Mouse (Mus musculus) heart, postnatal 0 days (tissue): ENCODE results near the gene Plekha1.

Source experiments
- CTCF ChIP-seq: IDR thresholded peaks from 2 replicates; pipeline ENCODE4 v1.5.1; 2016; ENCODE audit warnings: antibody characterized with exemption, control low read depth, low read depth
- EP300 ChIP-seq: IDR thresholded peaks from 2 replicates; pipeline ENCODE4 v1.6.1; 2016; ENCODE audit warnings: antibody characterized with exemption, low read depth

- no peak for TF ChIP-seq CTCF
- no peak for TF ChIP-seq EP300
Observed at GRCm38 (mm10) chr7:130895618-130895945, 30.0 kb downstream of the Plekha1 start.
